Mouse (Mus musculus): ENCODE data around the gene Pfn1. TPM values are rescaled to one million over a fixed set of nuclear protein-coding genes. Genes with fewer than 3 reads are reported as not detected.

The Pfn1 gene
- polyA plus RNA-seq, 1 experiment from 2014 or later, result 1,399 TPM

DNA sequence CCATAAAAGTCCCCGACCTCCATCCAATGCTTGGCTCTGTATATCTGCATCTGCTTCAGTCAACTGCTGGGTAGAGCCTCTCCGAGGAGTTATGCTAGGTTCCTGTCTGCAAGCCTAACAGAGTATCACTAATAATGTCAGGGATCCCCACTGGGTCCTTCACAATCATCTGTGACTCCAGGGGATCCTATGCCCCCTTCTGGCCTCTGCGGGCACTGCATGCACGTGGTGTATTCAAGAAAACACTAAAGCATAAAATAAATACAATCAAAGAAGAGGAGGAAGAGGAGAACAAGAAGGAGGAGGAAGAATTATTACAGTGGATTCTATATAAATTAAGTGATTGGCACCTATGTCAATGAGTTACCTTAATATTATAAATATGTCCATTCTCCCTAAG, 29.0 kb downstream of the Pfn1 start:
- WGBS, result 54% methylated on average over 4 of the region's 4 CpGs
- Histone ChIP-seq H3K9ac (ENCODE audit: low read length) (no peak overlapping the region), H3K9me3 (ENCODE audit: control insufficient read depth, low read length) (no peaks in the 10 kb centered on the region), H3K4me3 (ENCODE audit: low read depth, low read length) (no peak overlapping the region), H3K4me1 (ENCODE audit: control insufficient read depth, insufficient read depth, low read length) (no peaks in the 10 kb centered on the region), H3K27ac (ENCODE audit: low read depth, low read length) (no peak overlapping the region), H3K4me2 (ENCODE audit: low read depth) (no peak overlapping the region), H3K27me3 (ENCODE audit: control insufficient read depth, insufficient read depth, low read length) (no peaks in the 10 kb centered on the region), H3K36me3 (ENCODE audit: control insufficient read depth, insufficient read depth, low read length) (no peaks in the 10 kb centered on the region)
- no peak for ATAC-seq (ENCODE audit: insufficient read depth, low FRiP score, low TSS enrichment)
- DNase-seq (ENCODE audit: low spot score), result peak; percentile 70

DNA sequence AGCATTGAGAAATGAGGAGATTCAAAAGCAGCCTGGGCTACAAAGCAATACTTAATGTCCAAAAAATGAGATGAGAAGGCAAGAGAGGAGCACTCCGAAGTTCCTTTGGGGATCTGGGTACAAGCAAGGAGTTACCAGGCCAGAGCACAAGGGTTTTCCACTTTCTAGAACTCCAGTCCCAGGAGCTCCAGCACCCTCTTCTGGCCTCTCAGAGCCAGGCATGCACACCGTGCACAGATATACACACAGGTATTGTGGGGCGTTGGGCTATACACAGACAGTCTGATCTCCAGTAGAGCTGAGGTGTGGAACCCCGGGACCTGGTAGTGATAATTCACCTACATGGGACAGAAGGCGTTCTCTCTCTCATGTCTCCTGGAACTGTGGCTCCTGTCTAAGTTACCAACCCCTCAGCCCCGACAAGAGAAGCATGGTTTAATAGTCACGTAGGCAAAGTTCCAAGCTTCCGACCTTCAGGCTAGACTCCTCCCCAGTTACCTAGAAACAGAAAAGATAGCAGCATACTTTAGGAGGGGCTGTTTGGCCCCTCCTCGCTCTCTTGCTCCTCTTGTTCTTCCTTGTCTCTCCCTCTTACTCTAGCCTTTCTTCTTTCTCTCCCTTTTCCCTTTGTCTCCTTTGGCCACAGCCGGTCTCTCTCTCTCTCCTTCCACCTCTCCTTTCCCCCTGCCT, 31.2 kb downstream of the Pfn1 start:
- no peaks in the 10 kb centered on the region for H3K36me3 ChIP-seq (ENCODE audit: control insufficient read depth, insufficient read depth, low read length)
- WGBS, result 87% methylated on average over 10 of the region's 10 CpGs
- H3K4me2 ChIP-seq (ENCODE audit: low read depth), result no peak overlapping the region
- no peak overlapping the region for H3K27ac ChIP-seq (ENCODE audit: low read depth, low read length)
- ATAC-seq (ENCODE audit: insufficient read depth, low FRiP score, low TSS enrichment) (no peak), DNase-seq (ENCODE audit: low spot score) (no peak)
- no peak overlapping the region for H3K4me3 ChIP-seq (ENCODE audit: low read depth, low read length)
- H3K9me3 ChIP-seq (ENCODE audit: control insufficient read depth, low read length), result no peaks in the 10 kb centered on the region
- no peaks in the 10 kb centered on the region for H3K27me3 ChIP-seq (ENCODE audit: control insufficient read depth, insufficient read depth, low read length)
- no peaks in the 10 kb centered on the region for H3K4me1 ChIP-seq (ENCODE audit: control insufficient read depth, insufficient read depth, low read length)
- H3K9ac ChIP-seq (ENCODE audit: low read length), result no peak overlapping the region

DNA sequence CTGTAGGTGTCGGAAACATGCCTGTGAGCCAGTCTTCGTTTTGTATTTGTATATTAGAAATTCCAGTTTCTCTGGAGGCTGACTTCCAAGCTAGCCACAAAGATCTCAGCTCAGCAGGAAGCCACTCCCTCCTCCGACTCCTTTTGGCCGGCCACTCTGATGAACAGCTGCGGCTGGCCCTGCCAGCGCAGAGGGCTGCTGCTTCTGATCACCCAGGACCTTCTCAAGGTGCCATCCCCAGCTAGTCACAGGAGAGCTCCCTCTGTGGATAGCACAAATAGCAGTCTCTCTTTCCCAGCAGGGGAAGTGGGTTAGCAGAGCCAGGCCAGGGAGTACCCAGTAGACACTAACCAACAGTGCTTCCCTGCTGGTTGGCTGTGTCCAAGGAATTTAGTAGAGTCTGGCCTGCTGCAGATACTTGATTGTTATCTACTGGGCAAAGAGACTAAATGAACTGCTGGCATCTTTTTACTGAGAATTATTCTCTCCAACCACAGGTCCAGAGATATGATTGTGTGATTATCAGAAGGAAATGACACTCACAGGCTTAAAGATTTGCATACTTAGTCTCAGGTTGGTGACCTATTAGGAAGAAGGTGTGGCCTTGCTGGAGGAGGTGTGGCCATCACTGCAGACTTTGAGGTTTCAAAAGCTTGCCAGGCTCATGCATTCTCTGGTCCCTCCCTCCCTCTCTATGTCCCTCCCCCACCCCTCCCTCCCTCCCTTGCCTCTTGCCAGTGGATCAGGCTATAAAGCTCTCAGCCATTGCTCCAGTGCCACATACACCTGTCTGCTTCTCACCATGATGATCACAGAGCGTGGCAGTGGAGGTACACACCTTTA, 32.3 kb downstream of the Pfn1 start:
- no peaks in the 10 kb centered on the region for H3K9me3 ChIP-seq (ENCODE audit: control insufficient read depth, low read length)
- WGBS, result 35% methylated on average over 7 of the region's 7 CpGs
- no peak for ATAC-seq (ENCODE audit: insufficient read depth, low FRiP score, low TSS enrichment)

DNA sequence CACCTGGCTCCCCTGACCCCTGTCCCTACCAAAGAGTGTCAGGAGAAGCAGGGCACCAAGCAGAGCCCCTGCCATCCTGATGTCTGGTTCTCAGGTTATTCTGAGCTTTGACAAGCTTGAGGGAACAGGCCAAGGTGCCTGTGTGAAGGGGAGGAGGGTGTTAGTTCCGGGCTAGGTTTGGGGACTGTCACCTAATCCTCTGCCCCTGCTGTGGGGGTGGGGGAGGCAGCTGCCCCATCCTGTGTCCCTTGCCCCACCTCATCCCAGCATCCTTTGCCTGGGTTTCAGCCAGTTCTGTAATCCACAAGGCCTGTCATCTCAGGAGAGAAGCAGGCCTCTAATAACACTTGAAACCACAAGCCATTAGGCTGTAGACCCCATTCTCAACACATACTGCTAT, 35.3 kb downstream of the Pfn1 start, which contains the start of gene Chrne:
Gene Chrne (minus strand): TSS at position 116 of the 400 bp plus-strand sequence.
- Histone ChIP-seq H3K4me3 (ENCODE audit: low read depth, low read length) (no peak within 1 kb of the TSS), H3K4me2 (ENCODE audit: low read depth) (no peak within 1 kb of the TSS), H3K4me1 (ENCODE audit: control insufficient read depth, insufficient read depth, low read length) (peaks cover 4% of the 10 kb centered on the region; the same call in 1 of the 2 replicates), H3K9ac (ENCODE audit: low read length) (no peak within 1 kb of the TSS), H3K9me3 (ENCODE audit: control insufficient read depth, low read length) (no peaks in the 10 kb centered on the region), H3K27ac (ENCODE audit: low read depth, low read length) (no peak within 1 kb of the TSS), H3K36me3 (ENCODE audit: control insufficient read depth, insufficient read depth, low read length) (no peaks in the 10 kb centered on the region), H3K27me3 (ENCODE audit: control insufficient read depth, insufficient read depth, low read length) (no peaks in the 10 kb centered on the region)
- no peak for DNase-seq (ENCODE audit: low spot score)
- WGBS, result 50% methylated on average over 1 of the region's 1 CpGs
- no peak for ATAC-seq (ENCODE audit: insufficient read depth, low FRiP score, low TSS enrichment)

More for the DNA sequence above, 32.3 kb downstream of the Pfn1 start:
- H3K4me1 ChIP-seq (ENCODE audit: control insufficient read depth, insufficient read depth, low read length), result no peaks in the 10 kb centered on the region
- no peak overlapping the region for H3K27ac ChIP-seq (ENCODE audit: low read depth, low read length)
- H3K9ac ChIP-seq (ENCODE audit: low read length), result no peak overlapping the region
- no peak overlapping the region for H3K4me3 ChIP-seq (ENCODE audit: low read depth, low read length)
- H3K36me3 ChIP-seq (ENCODE audit: control insufficient read depth, insufficient read depth, low read length), result no peaks in the 10 kb centered on the region
- H3K27me3 ChIP-seq (ENCODE audit: control insufficient read depth, insufficient read depth, low read length), result no peaks in the 10 kb centered on the region
- no peak for DNase-seq (ENCODE audit: low spot score)
- H3K4me2 ChIP-seq (ENCODE audit: low read depth), result no peak overlapping the region

DNA sequence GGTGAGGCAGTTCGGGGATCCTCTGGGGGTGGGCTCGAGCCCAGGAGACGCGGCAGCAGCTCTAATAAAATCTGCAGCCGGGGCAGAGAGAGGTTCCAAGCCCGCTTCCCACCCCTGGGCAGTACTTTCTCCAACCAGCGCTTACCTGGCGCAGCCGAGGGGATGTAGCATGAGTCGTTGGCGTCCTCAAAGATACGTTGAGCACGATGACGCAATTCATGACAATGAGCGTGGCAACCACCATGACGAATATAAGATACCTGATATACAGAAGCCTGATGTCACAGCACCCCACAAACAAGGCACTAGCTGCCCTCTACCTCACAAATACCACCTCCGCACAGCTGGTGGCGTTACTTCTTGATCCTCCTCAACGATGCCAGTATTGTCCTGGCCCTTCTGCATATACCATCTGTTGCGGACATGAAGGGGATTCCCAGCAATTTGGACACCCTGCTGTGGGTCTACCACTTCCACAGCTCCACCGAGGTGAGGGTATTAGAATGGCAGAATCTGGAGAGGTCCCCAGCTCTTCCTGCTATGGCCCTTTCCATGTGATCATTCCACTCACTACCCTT, 38.8 kb downstream of the Pfn1 start, which contains the start of gene 4930544D05Rik:
Gene 4930544D05Rik (plus strand): TSS at position 333 of the 578 bp plus-strand sequence.
- H3K36me3 ChIP-seq (ENCODE audit: control insufficient read depth, insufficient read depth, low read length), result peaks cover 3% of the 10 kb centered on the region
- peak within 1 kb of the TSS; percentile 40 for H3K4me2 ChIP-seq (ENCODE audit: low read depth)
- no peak within 1 kb of the TSS for H3K27ac ChIP-seq (ENCODE audit: low read depth, low read length)
- H3K9ac ChIP-seq (ENCODE audit: low read length), result peak within 1 kb of the TSS; percentile 31; the same call in 1 of the 2 replicates
- 15% methylated on average over 21 of the region's 21 CpGs for WGBS
- no peaks in the 10 kb centered on the region for H3K9me3 ChIP-seq (ENCODE audit: control insufficient read depth, low read length)
- peak within 1 kb of the TSS; percentile 20 for H3K4me3 ChIP-seq (ENCODE audit: low read depth, low read length)
- no peak for DNase-seq (ENCODE audit: low spot score)
- ATAC-seq (ENCODE audit: insufficient read depth, low FRiP score, low TSS enrichment), result no peak
- H3K27me3 ChIP-seq (ENCODE audit: control insufficient read depth, insufficient read depth, low read length), result no peaks in the 10 kb centered on the region
- H3K4me1 ChIP-seq (ENCODE audit: control insufficient read depth, insufficient read depth, low read length), result peaks cover 4% of the 10 kb centered on the region; the same call in 1 of the 2 replicates

DNA sequence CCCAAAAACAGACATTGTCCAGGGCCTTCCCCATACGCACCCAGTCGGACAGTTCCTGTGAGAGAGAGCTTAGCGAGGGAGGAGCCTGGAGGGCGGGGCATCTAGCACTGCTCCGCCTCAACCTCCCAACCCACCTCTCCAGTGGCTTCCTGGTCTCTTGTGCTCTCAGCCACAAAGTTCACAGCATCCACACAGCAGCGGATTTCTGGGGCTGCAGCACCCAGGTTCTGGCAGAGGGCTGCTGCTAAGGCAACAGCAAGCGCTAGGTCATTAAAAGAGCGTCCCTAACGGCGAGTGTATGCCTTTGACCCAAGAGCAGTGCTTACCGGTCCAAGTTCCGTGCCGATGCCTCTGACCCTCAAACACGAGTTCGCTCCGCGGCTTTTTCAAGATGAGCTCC, 39.4 kb downstream of the Pfn1 start:
- Histone ChIP-seq H3K36me3 (ENCODE audit: control insufficient read depth, insufficient read depth, low read length) (peaks cover 5% of the 10 kb centered on the region), H3K27me3 (ENCODE audit: control insufficient read depth, insufficient read depth, low read length) (no peaks in the 10 kb centered on the region), H3K9ac (ENCODE audit: low read length) (peak overlapping the region; percentile 31; the same call in 1 of the 2 replicates), H3K4me1 (ENCODE audit: control insufficient read depth, insufficient read depth, low read length) (peaks cover 4% of the 10 kb centered on the region; the same call in 1 of the 2 replicates), H3K9me3 (ENCODE audit: control insufficient read depth, low read length) (no peaks in the 10 kb centered on the region), H3K4me2 (ENCODE audit: low read depth) (peak overlapping the region; percentile 40), H3K27ac (ENCODE audit: low read depth, low read length) (no peak overlapping the region), H3K4me3 (ENCODE audit: low read depth, low read length) (peak overlapping the region; percentile 20)
- peak; percentile 56 for DNase-seq (ENCODE audit: low spot score)
- no peak for ATAC-seq (ENCODE audit: insufficient read depth, low FRiP score, low TSS enrichment)
- WGBS, result 3% methylated on average over 17 of the region's 17 CpGs

DNA sequence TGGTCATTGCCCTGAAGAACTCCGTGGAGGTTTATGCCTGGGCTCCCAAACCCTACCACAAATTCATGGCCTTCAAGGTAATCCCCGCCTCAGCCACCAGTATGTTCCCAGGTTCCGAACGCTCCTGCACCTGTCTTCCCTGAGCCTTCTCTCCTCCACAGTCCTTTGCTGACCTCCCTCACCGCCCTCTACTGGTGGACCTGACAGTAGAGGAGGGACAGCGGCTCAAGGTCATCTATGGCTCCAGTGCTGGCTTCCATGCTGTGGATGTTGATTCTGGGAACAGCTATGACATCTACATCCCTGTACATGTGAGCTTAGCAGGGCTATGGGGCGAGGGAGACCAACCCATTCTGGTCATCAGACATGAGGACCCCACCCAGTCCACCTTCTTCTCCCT, 41.9 kb downstream of the Pfn1 start:
- no peaks in the 10 kb centered on the region for H3K27me3 ChIP-seq (ENCODE audit: control insufficient read depth, insufficient read depth, low read length)
- peaks cover 4% of the 10 kb centered on the region; the same call in 1 of the 2 replicates for H3K4me1 ChIP-seq (ENCODE audit: control insufficient read depth, insufficient read depth, low read length)
- H3K4me3 ChIP-seq (ENCODE audit: low read depth, low read length), result no peak overlapping the region
- ATAC-seq (ENCODE audit: insufficient read depth, low FRiP score, low TSS enrichment) (no peak), DNase-seq (ENCODE audit: low spot score) (no peak)
- H3K27ac ChIP-seq (ENCODE audit: low read depth, low read length), result no peak overlapping the region
- no peak overlapping the region for H3K9ac ChIP-seq (ENCODE audit: low read length)
- H3K9me3 ChIP-seq (ENCODE audit: control insufficient read depth, low read length), result no peaks in the 10 kb centered on the region
- no peak overlapping the region for H3K4me2 ChIP-seq (ENCODE audit: low read depth)
- 79% methylated on average over 7 of the region's 7 CpGs for WGBS
- peaks cover 16% of the 10 kb centered on the region for H3K36me3 ChIP-seq (ENCODE audit: control insufficient read depth, insufficient read depth, low read length)

DNA sequence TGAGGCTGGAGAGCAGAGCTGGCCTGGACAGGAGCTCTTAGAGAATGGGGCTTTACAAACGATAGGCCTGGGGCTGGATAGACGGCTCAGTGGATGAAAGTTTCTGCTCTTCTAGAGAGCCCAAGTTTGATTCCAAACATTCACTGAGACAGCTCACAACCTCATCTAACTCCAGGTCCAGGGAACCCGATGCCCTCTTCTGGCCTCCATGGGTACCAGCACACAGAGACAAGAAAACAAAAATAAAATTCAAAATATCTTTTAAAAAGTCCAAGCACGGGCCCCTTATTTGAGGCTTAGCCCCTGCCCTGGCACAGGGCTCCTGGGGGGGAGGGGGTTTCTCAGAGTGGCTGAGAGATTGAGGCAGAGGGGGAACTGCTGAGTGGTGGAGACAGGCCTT, 43.7 kb downstream of the Pfn1 start:
- Histone ChIP-seq H3K36me3 (ENCODE audit: control insufficient read depth, insufficient read depth, low read length) (peaks cover 20% of the 10 kb centered on the region), H3K27ac (ENCODE audit: low read depth, low read length) (no peak overlapping the region), H3K4me3 (ENCODE audit: low read depth, low read length) (no peak overlapping the region), H3K9ac (ENCODE audit: low read length) (no peak overlapping the region), H3K9me3 (ENCODE audit: control insufficient read depth, low read length) (no peaks in the 10 kb centered on the region), H3K27me3 (ENCODE audit: control insufficient read depth, insufficient read depth, low read length) (no peaks in the 10 kb centered on the region), H3K4me2 (ENCODE audit: low read depth) (no peak overlapping the region), H3K4me1 (ENCODE audit: control insufficient read depth, insufficient read depth, low read length) (peaks cover 4% of the 10 kb centered on the region; the same call in 1 of the 2 replicates)
- DNase-seq (ENCODE audit: low spot score), result no peak
- 88% methylated on average over 4 of the region's 4 CpGs for WGBS
- ATAC-seq (ENCODE audit: insufficient read depth, low FRiP score, low TSS enrichment), result no peak

Data from neural tube, embryonic 11.5 days (tissue).